Mouse (Mus musculus) G1E (cell line): ENCODE data around the gene Lztr1.

Source experiments
- CTCF ChIP-seq: IDR thresholded peaks from 2 replicates; pipeline ENCODE4 v1.5.1; 2012; ENCODE audit warnings: low read depth, low read length, inconsistent platforms, mixed read lengths
- GATA1 ChIP-seq: IDR thresholded peaks from 2 replicates; pipeline ENCODE4 v1.6.1; 2012; ENCODE audit warnings: borderline replicate concordance, low read length, inconsistent platforms, mixed read lengths

- TF ChIP-seq CTCF (no peak), GATA1 (no peak)
These were observed 55.7 kb downstream of the Lztr1 start for GRCm38 (mm10) chr16:17564221-17564620.
